Mouse (Mus musculus) E14TG2a.4 (cell line): ENCODE results near the gene 4930415O20Rik.

ENCODE experiments used
- CTCF ChIP-seq: conservative IDR thresholded peaks from 2 replicates; pipeline ENCODE4 v1.5.1; 2014; ENCODE audit warnings: low read length
- NANOG ChIP-seq: IDR thresholded peaks from 2 replicates; pipeline ENCODE4 v1.6.1; 2014; ENCODE audit warnings: borderline replicate concordance, low read length, mixed read lengths

GRCm38 (mm10) chr15:98546843-98547242, 24.0 kb upstream of the 4930415O20Rik start:
- no peak for TF ChIP-seq CTCF
- no peak for TF ChIP-seq NANOG
